Mouse (Mus musculus) CH12.LX (cell line): ENCODE data around the gene Hist1h2bk. TPM values are rescaled to one million over a fixed set of nuclear protein-coding genes. Genes with fewer than 3 reads are reported as not detected.
A peak's percentile ranks its signal among the peaks of the same experiment; 100 is the strongest.

ENCODE experiments used
- DNase-seq: peaks from one replicate; pipeline ENCODE4 v3.0.0-alpha.2; 2013; ENCODE audit errors: extremely low read depth
- H3K27ac ChIP-seq: 2 replicates; pipeline ENCODE4 v1.5.1; 2012; ENCODE audit warnings: low read depth, mild to moderate bottlenecking, control low read depth, moderate library complexity; ENCODE audit not compliant: insufficient read depth
- H3K27me3 ChIP-seq: replicated peaks from 2 replicates; pipeline ENCODE3; 2012; ENCODE audit warnings: inconsistent platforms
- H3K36me3 ChIP-seq, 2 experiments: replicated peaks in 1 of 2; 2 replicates each; pipeline versions ENCODE3 to v1.6.1; 2012; ENCODE audit warnings: inconsistent platforms in 1 of 2, low read length in 1 of 2, mild to moderate bottlenecking in 1 of 2, mixed read lengths in 1 of 2, moderate library complexity in 1 of 2; ENCODE audit not compliant: control insufficient read depth in 1 of 2, insufficient read depth in 1 of 2
- H3K4me1 ChIP-seq, 2 experiments: 2 replicates each; pipeline ENCODE4 v1.6.1; 2012; ENCODE audit warnings: inconsistent platforms in 1 of 2, moderate library complexity in 1 of 2; ENCODE audit not compliant: insufficient read depth in 2 of 2, control insufficient read depth in 1 of 2
- H3K4me2 ChIP-seq: 2 replicates; pipeline ENCODE4 v1.6.1; 2012; ENCODE audit warnings: low read depth, mild to moderate bottlenecking, control low read depth; ENCODE audit not compliant: poor library complexity, insufficient read depth, severe bottlenecking
- H3K4me3 ChIP-seq, 3 experiments: fragments of 150-350 bp in 1 of 3; sonication (generic) in 1 of 3; replicated peaks in 1 of 3; 2 replicates each; pipeline versions ENCODE3 to v1.5.1; 2011 to 2012; ENCODE audit warnings: low read depth in 2 of 3, low read length in 2 of 3, mild to moderate bottlenecking in 2 of 3, moderate library complexity in 2 of 3, control low read depth in 1 of 3, improper control_type of control experiment in 1 of 3, inconsistent platforms in 1 of 3, mixed read lengths in 1 of 3; ENCODE audit not compliant: poor library complexity in 1 of 3
- H3K79me2 ChIP-seq: replicated peaks from 2 replicates; pipeline ENCODE4 v1.6.1; 2012; ENCODE audit warnings: mild to moderate bottlenecking, moderate library complexity; ENCODE audit not compliant: control insufficient read depth, poor library complexity, insufficient read depth, severe bottlenecking; ENCODE audit errors: extremely low read depth
- H3K9ac ChIP-seq: 2 replicates; pipeline ENCODE4 v1.6.1; 2012; ENCODE audit warnings: low read depth, mild to moderate bottlenecking, control low read depth, moderate library complexity; ENCODE audit not compliant: insufficient read depth
- H3K9me3 ChIP-seq: replicated peaks from 2 replicates; pipeline ENCODE3; 2012; ENCODE audit warnings: low read length, inconsistent platforms, mixed read lengths
- BHLHE40 ChIP-seq: IDR thresholded peaks from 2 replicates; pipeline ENCODE4 v1.6.1; 2011; ENCODE audit warnings: mild to moderate bottlenecking, low read depth, low read length, improper control_type of control experiment
- CHD2 ChIP-seq: IDR thresholded peaks from 2 replicates; pipeline ENCODE4 v1.6.1; 2011; ENCODE audit warnings: low read length, improper control_type of control experiment
- EP300 ChIP-seq: IDR thresholded peaks from 2 replicates; pipeline ENCODE4 v1.6.1; 2011; ENCODE audit warnings: low read length, improper control_type of control experiment
- ETS1 ChIP-seq: conservative IDR thresholded peaks from 2 replicates; pipeline ENCODE4 v1.6.1; 2012; ENCODE audit warnings: low read depth, mild to moderate bottlenecking, inconsistent platforms, low read length, improper control_type of control experiment, moderate library complexity
- KAT2A ChIP-seq: IDR thresholded peaks from 2 replicates; pipeline ENCODE4 v1.6.1; 2012; ENCODE audit warnings: low read length, improper control_type of control experiment, inconsistent platforms; ENCODE audit not compliant: insufficient replicate concordance
- MXI1 ChIP-seq: IDR thresholded peaks from 2 replicates; pipeline ENCODE4 v1.6.1; 2011; ENCODE audit warnings: mild to moderate bottlenecking, low read depth, low read length, improper control_type of control experiment
- MYC ChIP-seq: IDR thresholded peaks from 2 replicates; pipeline ENCODE4 v1.6.1; 2011; ENCODE audit warnings: low read depth, mild to moderate bottlenecking, improper control_type of control experiment, low read length
- RAD21 ChIP-seq: IDR thresholded peaks from 2 replicates; pipeline ENCODE4 v1.6.1; 2011; ENCODE audit warnings: low read depth, mild to moderate bottlenecking, low read length, improper control_type of control experiment, moderate library complexity
- TBP ChIP-seq: conservative IDR thresholded peaks from 2 replicates; pipeline ENCODE4 v1.6.1; 2011; ENCODE audit warnings: low read depth, low read length, improper control_type of control experiment
- UBTF ChIP-seq: IDR thresholded peaks from 2 replicates; pipeline ENCODE4 v1.6.1; 2012; ENCODE audit warnings: low read depth, mild to moderate bottlenecking, inconsistent platforms, low read length, improper control_type of control experiment, moderate library complexity
- ZNF384 ChIP-seq: IDR thresholded peaks from 2 replicates; pipeline ENCODE4 v1.6.1; 2012; ENCODE audit warnings: low read depth, low read length, improper control_type of control experiment, inconsistent platforms
- dilution Hi-C: fragments of 300-500 bp; cut with MboI; formaldehyde crosslinking; loops from 2 replicates; pipeline ENCODE4 v1.14.3; 2020; ENCODE audit warnings: low sequenced_read_pairs; ENCODE audit not compliant: extremely low pct_unique_long_range_greater_than_20kb, extremely low pct_ligation_motif_present
- in situ Hi-C: fragments of 300-500 bp; cut with MboI; formaldehyde crosslinking; loops from 3 replicates; pipeline ENCODE4 v1.14.3; 2019; ENCODE audit warnings: low sequenced_read_pairs, low pct_ligation_motif_present, low pct_unique_long_range_greater_than_20kb, mixed read lengths
- polyA plus RNA-seq: library from polyadenylated mRNA; unstranded; fragments of >175 nt; gene quantifications from 2 replicates; pipeline ENCODE4 v1.2.1, GENCODE M21; 2012; ENCODE audit warnings: low read depth; ENCODE audit not compliant: insufficient read length
- total RNA-seq, 2 experiments: library from RNA; depleted of rRNA; stranded (reverse); fragments of 300-350 nt in 1 of 2; fragments of >200 nt in 1 of 2; gene quantifications; 2 replicates each; pipeline ENCODE4 v1.2.3; 2012 to 2014

Hist1h2bk gene
- total and polyA plus RNA-seq, 3 experiments, result 8.1 to 2,636 (median 47.2) TPM

DNA sequence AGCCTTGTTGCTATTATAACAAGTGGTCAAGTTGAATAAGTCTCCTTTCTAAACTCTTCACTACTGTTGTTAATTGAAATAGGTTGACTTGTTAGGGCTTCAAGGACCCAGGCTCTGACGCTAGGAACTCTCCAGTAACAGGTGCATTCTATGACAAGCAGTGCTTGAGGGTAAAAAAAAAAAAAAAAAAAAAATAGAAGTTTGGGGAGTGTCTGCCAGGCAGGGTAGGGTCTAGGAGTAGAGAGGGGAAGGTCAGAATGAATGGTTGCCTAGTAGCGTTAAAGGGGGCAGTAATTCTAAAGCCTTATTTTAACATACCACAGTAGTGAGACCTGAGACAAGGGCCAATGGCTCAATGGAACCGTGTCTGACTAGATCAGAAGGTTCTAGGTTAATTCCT, 37.3 kb upstream of the Hist1h2bk start:
- Histone ChIP-seq H3K9me3 (no peaks in the 10 kb centered on the region), H3K79me2 (no peaks in the 10 kb centered on the region), H3K4me1 (peaks cover 6 to 31% of the 10 kb centered on the region in 2 experiments), H3K4me2 (no peak overlapping the region), H3K4me3 (no peak overlapping the region)
- no peak for DNase-seq
- dilution Hi-C loops, result no loop called here
- TF ChIP-seq CHD2, result no peak
- TF ChIP-seq ZNF384, result peak; percentile 55
- TF ChIP-seq, all 38 proteins: peak for 1
- in situ Hi-C loops, result no loop called here
- Histone ChIP-seq H3K9ac (no peak overlapping the region), H3K36me3 (no peaks in the 10 kb centered on the region), H3K27ac (no peak overlapping the region), H3K27me3 (peaks cover 41% of the 10 kb centered on the region)

GRCm38 (mm10) chr13:21999147-21999546, 36.5 kb upstream of the Hist1h2bk start:
- no peak overlapping the region for H3K9ac ChIP-seq
- no peaks in the 10 kb centered on the region for H3K36me3 ChIP-seq
- H3K4me1 ChIP-seq, result peaks cover 6 to 28% of the 10 kb centered on the region in 2 experiments
- H3K27ac ChIP-seq, result no peak overlapping the region
- H3K79me2 ChIP-seq, result no peaks in the 10 kb centered on the region
- H3K4me2 ChIP-seq, result no peak overlapping the region
- in situ Hi-C loops, result no loop called here
- TF ChIP-seq ETS1, result no peak
- TF ChIP-seq RAD21, result no peak
- TF ChIP-seq UBTF, result no peak
- no peak for TF ChIP-seq KAT2A
- no peak for TF ChIP-seq TBP
- TF ChIP-seq, all 38 proteins: peak for 0
- Histone ChIP-seq H3K9me3 (no peaks in the 10 kb centered on the region), H3K4me3 (no peak overlapping the region), H3K27me3 (peaks cover 48% of the 10 kb centered on the region)
- dilution Hi-C loops, result no loop called here
- no peak for DNase-seq

- peaks cover 6 to 35% of the 10 kb centered on the region in 2 experiments for H3K4me1 ChIP-seq
- no peaks in the 10 kb centered on the region for H3K9me3 ChIP-seq
- no peaks in the 10 kb centered on the region for H3K36me3 ChIP-seq
- in situ Hi-C loops, result loop anchor here (25.0 kb wide), 1 partner anchor 589 kb away; the partner anchor contains the start of gene Zkscan3
- H3K9ac ChIP-seq, result no peak overlapping the region
- peaks cover 64% of the 10 kb centered on the region for H3K27me3 ChIP-seq
- peak; percentile 43 for DNase-seq
- dilution Hi-C loops, result no loop called here
- TF ChIP-seq BHLHE40 (0 out of 2 replicates have a peak, but pooled peaks have one; percentile 24), MXI1 (peak; percentile 22; the same call in 1 of the 2 replicates), EP300 (peak; percentile 30; the same call in 1 of the 2 replicates), ZNF384 (no peak), MYC (0 out of 2 replicates have a peak, but pooled peaks have one; percentile 60)
- TF ChIP-seq, all 38 proteins: peak for 4
- Histone ChIP-seq H3K4me3 (no peak overlapping the region), H3K4me2 (no peak overlapping the region), H3K27ac (no peak overlapping the region), H3K79me2 (no peaks in the 10 kb centered on the region)
Measured at GRCm38 (mm10) chr13:22001346-22001745, 34.3 kb upstream of the Hist1h2bk start.
